Mouse (Mus musculus) layer of hippocampus, postnatal 14 days (tissue): ENCODE measurements around the gene Cyp4f17. TPM values are rescaled to one million over a fixed set of nuclear protein-coding genes. Genes with fewer than 3 reads are reported as not detected.
"Not testable (repeated sequence)": the region's sequence is repeated elsewhere in the genome, so short reads cannot be mapped to it uniquely, and the experiment has no call there.

Experiments used
- DNase-seq, 2 experiments: peaks; one replicate each; pipeline ENCODE4 v3.0.0; 2021 to 2022; ENCODE audit warnings: low spot score in 2 of 2, mixed read lengths in 1 of 2
- long read RNA-seq, 2 experiments: library from polyadenylated mRNA; stranded (forward); transcript quantifications; one replicate each; pipeline ENCODE4 v2.0.0; 2021
- total RNA-seq, 2 experiments: library from RNA; stranded (reverse); gene quantifications; 2 replicates each; pipeline ENCODE4 v1.2.3; 2021

The Cyp4f17 gene
- 1 to 10 TPM; 3.9 to 6.5 TPM for total RNA-seq
- long read RNA-seq, experiment 1, partial matches to known transcripts, result 1 of 2 reads
- long read RNA-seq, experiment 1, other reads (novel, unspliced or antisense), result 1 of 2 reads
- long read RNA-seq, experiment 2, partial matches to known transcripts, result 1 of 3 reads
- long read RNA-seq, experiment 2, other reads (novel, unspliced or antisense), result 2 of 3 reads

GRCm38 (mm10) chr17:32505851-32506728, at the start of gene Cyp4f17:
TSS of gene Cyp4f17 (plus strand) at chr17:32506050.
- DNase-seq, result peak; percentile 13 to 26

DNA sequence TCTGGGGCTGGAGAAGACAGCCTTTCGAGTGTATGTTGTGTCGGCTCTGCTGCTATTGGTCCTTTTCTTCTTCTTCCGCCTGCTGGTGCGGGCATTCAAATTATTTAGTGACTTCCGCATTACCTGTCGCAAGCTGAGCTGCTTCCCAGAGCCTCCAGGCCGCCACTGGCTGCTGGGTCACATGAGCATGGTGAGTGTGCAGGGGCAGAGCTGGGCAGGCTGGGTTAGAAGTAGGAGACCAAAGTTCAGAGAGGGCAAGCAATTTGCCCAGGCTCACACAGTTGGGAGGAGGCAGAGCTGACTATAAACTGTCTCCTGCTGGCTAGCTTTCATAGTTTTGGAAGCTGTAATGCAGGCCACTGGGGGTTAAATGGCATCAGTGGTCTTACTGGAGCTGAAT, 37.4 kb upstream of the Cyp4f17 start:
- no peak for DNase-seq

DNA sequence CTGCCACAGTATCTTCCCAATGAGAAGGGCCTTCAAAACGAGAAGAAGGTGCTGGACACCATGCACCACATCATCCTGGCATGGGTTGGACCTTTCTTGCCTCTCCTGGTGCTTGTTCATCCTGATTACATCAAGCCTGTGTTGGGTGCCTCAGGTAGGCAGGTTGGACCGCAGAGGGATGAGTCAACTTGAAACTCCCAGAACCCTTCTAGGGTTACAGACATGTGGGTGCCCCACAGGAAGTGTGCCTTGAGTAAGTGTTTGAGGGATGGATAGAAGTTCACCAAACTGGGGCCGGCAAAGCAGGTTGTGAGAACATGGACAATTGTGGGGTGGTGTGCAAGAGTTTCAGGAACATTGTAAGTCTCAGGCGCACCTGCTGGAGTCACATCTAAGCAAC, 35.1 kb upstream of the Cyp4f17 start:
- DNase-seq, result no peak

GRCm38 (mm10) chr17:32472176-32472575, 33.7 kb upstream of the Cyp4f17 start:
- DNase-seq, result peak; percentile 61

DNA sequence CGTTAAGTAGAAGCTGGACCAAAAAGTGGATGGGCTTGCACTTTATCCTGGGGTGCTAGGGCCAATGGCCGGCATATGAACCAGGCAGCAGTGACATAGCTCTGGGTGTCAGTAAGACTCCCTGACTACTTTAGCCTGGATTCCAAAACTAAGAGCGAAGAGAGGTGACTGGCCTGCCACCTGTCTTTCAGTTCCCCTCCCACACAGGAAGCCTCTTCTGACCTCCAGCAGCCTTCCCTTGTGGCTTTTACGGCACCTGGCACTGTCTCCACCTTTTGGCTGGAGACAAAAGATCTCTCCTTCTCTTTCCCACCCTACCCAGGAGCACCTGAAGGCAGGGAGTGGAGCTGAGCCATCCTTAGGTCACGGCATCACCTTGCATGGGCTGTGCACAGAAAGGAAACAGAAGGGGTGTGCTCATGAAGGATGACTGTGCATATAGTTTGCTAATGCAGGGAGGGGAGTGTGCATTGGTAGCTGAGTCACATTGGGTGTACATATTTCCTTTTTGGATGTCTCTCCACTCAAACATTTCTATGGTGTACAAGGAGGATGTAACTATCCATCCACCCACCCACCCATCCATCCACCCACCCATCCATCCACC, 30.8 kb upstream of the Cyp4f17 start:
- no peak for DNase-seq

- DNase-seq, result no peak
These were observed 28.6 kb upstream of the Cyp4f17 start for GRCm38 (mm10) chr17:32477204-32477603.

- no peak for DNase-seq
These were observed 27.1 kb upstream of the Cyp4f17 start for GRCm38 (mm10) chr17:32478727-32479126.

GRCm38 (mm10) chr17:32479554-32480506, 26.0 kb upstream of the Cyp4f17 start:
- DNase-seq, result peak in 1 of 2 experiments; percentile 9

GRCm38 (mm10) chr17:32481766-32482165, 24.1 kb upstream of the Cyp4f17 start:
- no peak for DNase-seq

- peak; percentile 61 to 63 for DNase-seq
These were observed 22.6 kb upstream of the Cyp4f17 start for GRCm38 (mm10) chr17:32483200-32483599.

GRCm38 (mm10) chr17:32492349-32492980, 13.4 kb upstream of the Cyp4f17 start:
- DNase-seq, result no peak

- DNase-seq, result peak; percentile 60 to 81
These were observed 11.2 kb upstream of the Cyp4f17 start for GRCm38 (mm10) chr17:32494601-32495000.

DNA sequence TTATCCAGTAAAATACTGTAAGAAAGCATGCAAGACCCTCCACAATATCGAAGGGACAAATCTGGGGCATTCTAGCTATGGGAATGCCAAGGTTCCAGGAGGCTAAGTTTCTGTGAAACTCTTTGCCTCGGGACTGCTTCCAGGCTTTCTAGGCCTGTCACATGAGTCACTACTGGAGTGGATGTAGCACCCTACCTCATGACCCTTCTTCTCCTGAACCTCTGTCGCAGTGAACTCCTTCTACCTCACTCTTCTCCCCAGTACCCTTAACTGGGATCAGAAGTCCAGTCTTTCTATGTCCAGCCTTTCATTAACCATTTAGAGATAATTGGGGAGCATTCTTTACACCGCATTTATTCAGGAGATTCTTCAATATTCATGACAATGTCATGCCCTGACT, 5.3 kb upstream of the Cyp4f17 start:
- not testable (repeated sequence) for DNase-seq

- no peak for DNase-seq
These were observed 4.8 kb upstream of the Cyp4f17 start for GRCm38 (mm10) chr17:32501051-32501450.

DNA sequence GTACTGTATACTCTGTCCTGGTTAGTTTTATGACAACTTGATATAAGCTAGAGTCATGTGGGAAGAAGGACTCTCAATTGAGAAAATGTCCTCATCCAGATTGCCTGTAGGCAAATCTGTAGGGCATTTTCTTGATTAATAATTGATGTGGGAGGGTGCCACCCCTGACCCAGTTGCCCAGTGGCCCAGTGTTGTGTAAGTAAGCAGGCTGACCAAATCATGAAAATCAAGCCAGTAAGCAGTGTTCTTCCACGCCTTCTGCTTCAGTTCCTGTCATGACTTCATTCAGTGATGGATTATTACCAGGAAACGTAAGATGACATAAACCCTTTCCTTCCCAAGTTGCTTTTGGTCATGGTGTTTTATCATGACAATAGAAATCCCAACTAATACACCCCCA, 2.7 kb upstream of the Cyp4f17 start:
- DNase-seq, result no peak

DNA sequence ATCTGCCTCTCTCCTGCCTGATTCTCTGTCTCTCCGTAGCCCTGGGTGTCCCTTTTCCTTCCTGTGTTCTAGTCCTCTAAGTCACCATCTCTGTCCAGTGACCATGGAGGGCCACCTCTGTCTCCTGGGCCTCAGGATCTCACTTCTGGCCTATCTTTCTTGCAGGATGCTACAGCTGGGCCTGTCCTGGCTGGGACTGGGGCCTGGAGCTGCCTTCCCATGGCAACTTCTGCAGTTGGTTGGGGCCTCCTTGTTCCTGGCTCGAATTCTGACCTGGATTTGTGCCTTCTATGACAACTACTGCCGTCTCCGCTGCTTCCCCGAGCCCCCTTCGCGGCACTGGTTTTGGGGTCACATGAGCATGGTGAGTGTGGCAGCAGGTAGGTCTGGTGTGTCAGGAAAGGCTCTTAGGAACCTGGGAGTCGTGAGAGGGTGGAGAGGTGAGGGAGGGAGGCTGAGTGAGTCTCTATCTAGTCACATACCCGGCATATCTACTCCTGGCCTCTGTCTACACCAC, 937 bp downstream of the Cyp4f17 start:
- no peak for DNase-seq

DNA sequence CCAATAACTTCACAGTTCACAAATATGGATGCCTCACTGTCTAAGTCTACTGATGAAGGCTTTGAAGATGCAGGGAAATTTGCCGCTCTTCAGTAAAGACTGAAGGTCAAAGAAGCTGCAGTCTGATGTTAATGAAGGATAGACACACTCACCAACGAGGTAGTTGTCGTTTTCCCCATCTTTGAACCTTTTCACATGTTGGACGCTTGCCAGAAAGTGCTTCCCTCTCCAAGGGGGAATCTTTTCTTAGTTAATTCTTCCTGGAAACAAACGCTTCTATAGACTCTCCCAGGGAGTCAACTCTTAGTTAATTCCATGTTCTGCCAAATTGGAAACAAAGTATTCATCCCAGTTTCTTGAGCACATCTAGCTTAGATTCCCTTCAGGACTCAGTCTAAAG, 10.3 kb downstream of the Cyp4f17 start:
- DNase-seq, result no peak

- DNase-seq, result no peak
These were observed 16.1 kb downstream of the Cyp4f17 start for GRCm38 (mm10) chr17:32521981-32522380.

- DNase-seq, result no peak
These were observed 16.5 kb downstream of the Cyp4f17 start for GRCm38 (mm10) chr17:32522386-32522785.

DNA sequence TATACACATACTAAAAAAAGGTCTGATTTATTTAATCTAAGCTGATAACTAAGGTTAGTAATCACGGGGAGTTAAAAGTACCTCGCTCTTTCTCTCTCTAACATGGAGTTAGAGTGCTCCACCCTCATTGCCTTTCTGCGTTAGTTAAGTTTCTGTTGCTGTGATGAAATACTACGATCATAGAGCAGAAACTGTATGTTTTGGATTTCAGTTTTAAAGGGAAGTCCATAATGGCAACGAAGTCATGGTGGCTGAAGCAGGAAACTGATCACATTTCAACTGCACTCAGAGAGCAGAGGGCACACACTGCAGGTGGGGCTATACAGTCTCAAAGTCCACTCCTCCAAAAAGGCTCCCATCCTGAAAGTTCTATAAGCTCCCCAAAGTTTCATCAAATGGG, 17.0 kb downstream of the Cyp4f17 start:
- no peak for DNase-seq
